Mouse (Mus musculus): ENCODE measurements around the gene Mob4. TPM values are rescaled to one million over a fixed set of nuclear protein-coding genes. Genes with fewer than 3 reads are reported as not detected.
"Not testable (repeated sequence)": the region's sequence is repeated elsewhere in the genome, so short reads cannot be mapped to it uniquely, and the experiment has no call there.

The Mob4 gene
- polyA plus RNA-seq, 1 experiment from 2014 or later, result 137 TPM

GRCm38 (mm10) chr1:55107644-55108043 is 23.4 kb upstream of the Mob4 start:
- WGBS, result 85% methylated on average over 1 of the region's 1 CpGs
- Histone ChIP-seq H3K4me3 (no peak overlapping the region), H3K27me3 (replicated peaks; ENCODE audit: low read depth, poor library complexity, severe bottlenecking) (no peaks in the 10 kb centered on the region), H3K36me3 (replicated peaks) (no peaks in the 10 kb centered on the region), H3K9me3 (no peaks in the 10 kb centered on the region), H3K27ac (replicated peaks) (no peak overlapping the region), H3K4me1 (no peaks in the 10 kb centered on the region)
- no peak for DNase-seq (ENCODE audit: low spot score)

GRCm38 (mm10) chr1:55108473-55108872 is 22.6 kb upstream of the Mob4 start:
- no peak overlapping the region for H3K4me3 ChIP-seq
- WGBS, result 60% methylated on average over 2 of the region's 2 CpGs
- DNase-seq (ENCODE audit: low spot score), result no peak
- H3K27me3 ChIP-seq (replicated peaks; ENCODE audit: low read depth, poor library complexity, severe bottlenecking), result no peaks in the 10 kb centered on the region
- no peaks in the 10 kb centered on the region for H3K36me3 ChIP-seq (replicated peaks)
- no peaks in the 10 kb centered on the region for H3K4me1 ChIP-seq
- no peak overlapping the region for H3K27ac ChIP-seq (replicated peaks)
- H3K9me3 ChIP-seq, result no peaks in the 10 kb centered on the region

DNA sequence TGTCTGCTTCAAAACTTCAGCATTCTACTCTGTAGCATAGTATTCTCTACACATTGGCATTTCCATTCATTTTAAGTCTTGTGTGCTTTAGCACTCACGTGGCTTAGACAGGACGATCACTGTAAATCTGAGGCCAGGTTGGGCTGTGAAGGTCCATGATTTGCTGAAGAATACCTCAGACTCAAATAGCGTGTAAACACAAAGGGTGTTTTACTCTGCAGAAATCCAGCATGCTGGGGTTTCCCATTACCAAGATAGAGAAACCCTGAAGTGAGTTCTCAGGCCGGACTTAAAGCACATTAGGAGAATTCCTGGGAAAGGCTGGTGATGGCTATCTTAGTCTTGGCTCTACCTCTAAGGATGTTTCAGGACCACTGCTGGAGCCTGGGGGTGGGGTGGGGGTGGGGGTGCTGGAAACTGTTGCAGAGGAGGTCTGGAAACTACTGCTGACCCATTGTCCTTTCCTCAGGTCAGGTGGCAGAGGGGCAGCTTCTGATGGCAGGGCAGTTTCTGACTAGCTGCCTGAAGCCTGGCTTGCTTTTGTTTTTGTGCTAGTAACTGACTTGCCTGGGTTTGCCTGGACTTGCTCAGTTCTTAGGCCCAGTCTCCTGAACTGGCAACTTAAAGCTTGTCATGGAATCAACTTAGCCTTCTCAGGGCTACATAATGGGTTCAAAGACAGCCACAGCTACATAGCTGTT is 21.8 kb upstream of the Mob4 start:
- DNase-seq (ENCODE audit: low spot score), result no peak
- Histone ChIP-seq H3K4me3 (no peak overlapping the region), H3K27me3 (replicated peaks; ENCODE audit: low read depth, poor library complexity, severe bottlenecking) (no peaks in the 10 kb centered on the region), H3K9me3 (no peaks in the 10 kb centered on the region), H3K4me1 (no peaks in the 10 kb centered on the region), H3K36me3 (replicated peaks) (no peaks in the 10 kb centered on the region), H3K27ac (replicated peaks) (no peak overlapping the region)
- WGBS, result 87% methylated on average over 4 of the region's 4 CpGs

GRCm38 (mm10) chr1:55123046-55123445 is 8.0 kb upstream of the Mob4 start:
- no peak overlapping the region for H3K27ac ChIP-seq (replicated peaks)
- H3K4me3 ChIP-seq, result no peak overlapping the region
- DNase-seq (ENCODE audit: low spot score), result no peak
- WGBS, result 89% methylated on average over 5 of the region's 5 CpGs
- H3K27me3 ChIP-seq (replicated peaks; ENCODE audit: low read depth, poor library complexity, severe bottlenecking), result no peaks in the 10 kb centered on the region
- H3K36me3 ChIP-seq (replicated peaks), result no peaks in the 10 kb centered on the region
- no peaks in the 10 kb centered on the region for H3K9me3 ChIP-seq
- no peaks in the 10 kb centered on the region for H3K4me1 ChIP-seq

GRCm38 (mm10) chr1:55123561-55123960 is 7.5 kb upstream of the Mob4 start:
- 93% methylated on average over 2 of the region's 2 CpGs for WGBS

DNA sequence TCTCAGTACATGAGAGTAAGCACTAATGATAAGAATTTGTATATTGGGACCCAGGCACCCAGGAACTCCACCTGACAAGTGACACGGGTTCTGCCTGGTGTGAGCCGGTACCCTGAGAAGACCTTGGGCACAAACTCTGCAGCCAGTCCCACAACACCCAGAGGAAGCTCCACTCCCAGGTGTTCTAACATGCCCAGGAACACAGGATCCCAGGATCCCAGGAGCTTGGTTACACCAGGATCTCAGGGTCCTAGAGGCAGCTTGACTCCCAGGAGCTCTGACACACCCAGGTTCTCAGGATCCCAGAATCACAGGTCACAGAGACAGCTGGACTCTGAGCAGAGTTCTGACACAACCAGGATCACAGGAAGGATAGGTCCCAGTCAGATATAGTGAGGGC is 6.9 kb upstream of the Mob4 start:
- not testable (repeated sequence) for H3K4me3 ChIP-seq; H3K4me1 ChIP-seq; H3K27ac ChIP-seq (replicated peaks); H3K9me3 ChIP-seq; DNase-seq (ENCODE audit: low spot score); H3K27me3 ChIP-seq (replicated peaks; ENCODE audit: low read depth, poor library complexity, severe bottlenecking); H3K36me3 ChIP-seq (replicated peaks)
- 96% methylated on average over 2 of the region's 2 CpGs for WGBS

More at GRCm38 (mm10) chr1:55123561-55123960, 7.5 kb upstream of the Mob4 start:
- H3K4me3 ChIP-seq, result no peak overlapping the region
- H3K27ac ChIP-seq (replicated peaks), result no peak overlapping the region
- DNase-seq (ENCODE audit: low spot score), result no peak
- no peaks in the 10 kb centered on the region for H3K36me3 ChIP-seq (replicated peaks)
- no peaks in the 10 kb centered on the region for H3K4me1 ChIP-seq
- no peaks in the 10 kb centered on the region for H3K9me3 ChIP-seq
- no peaks in the 10 kb centered on the region for H3K27me3 ChIP-seq (replicated peaks; ENCODE audit: low read depth, poor library complexity, severe bottlenecking)

- Histone ChIP-seq H3K36me3 (replicated peaks) (peaks cover 11% of the 10 kb centered on the region), H3K9me3 (no peaks in the 10 kb centered on the region), H3K27ac (replicated peaks) (no peak overlapping the region), H3K27me3 (replicated peaks; ENCODE audit: low read depth, poor library complexity, severe bottlenecking) (no peaks in the 10 kb centered on the region), H3K4me1 (peaks cover 13% of the 10 kb centered on the region), H3K4me3 (no peak overlapping the region; the same call in 1 of the 2 replicates)
- DNase-seq (ENCODE audit: low spot score), result no peak
- WGBS, result 89% methylated on average over 5 of the region's 5 CpGs
Observed at GRCm38 (mm10) chr1:55129716-55130115, 1.3 kb upstream of the Mob4 start.

GRCm38 (mm10) chr1:55130190-55130916 is 678 bp upstream of the Mob4 start:
- H3K36me3 ChIP-seq (replicated peaks), result peaks cover 17% of the 10 kb centered on the region
- no peak for DNase-seq (ENCODE audit: low spot score)
- H3K9me3 ChIP-seq, result no peaks in the 10 kb centered on the region
- peaks cover 13% of the 10 kb centered on the region for H3K4me1 ChIP-seq
- H3K4me3 ChIP-seq, result peak overlapping the region; percentile 90
- WGBS, result 70% methylated on average over 10 of the region's 10 CpGs
- peak overlapping the region; percentile 99 for H3K27ac ChIP-seq (replicated peaks)
- no peaks in the 10 kb centered on the region for H3K27me3 ChIP-seq (replicated peaks; ENCODE audit: low read depth, poor library complexity, severe bottlenecking)

DNA sequence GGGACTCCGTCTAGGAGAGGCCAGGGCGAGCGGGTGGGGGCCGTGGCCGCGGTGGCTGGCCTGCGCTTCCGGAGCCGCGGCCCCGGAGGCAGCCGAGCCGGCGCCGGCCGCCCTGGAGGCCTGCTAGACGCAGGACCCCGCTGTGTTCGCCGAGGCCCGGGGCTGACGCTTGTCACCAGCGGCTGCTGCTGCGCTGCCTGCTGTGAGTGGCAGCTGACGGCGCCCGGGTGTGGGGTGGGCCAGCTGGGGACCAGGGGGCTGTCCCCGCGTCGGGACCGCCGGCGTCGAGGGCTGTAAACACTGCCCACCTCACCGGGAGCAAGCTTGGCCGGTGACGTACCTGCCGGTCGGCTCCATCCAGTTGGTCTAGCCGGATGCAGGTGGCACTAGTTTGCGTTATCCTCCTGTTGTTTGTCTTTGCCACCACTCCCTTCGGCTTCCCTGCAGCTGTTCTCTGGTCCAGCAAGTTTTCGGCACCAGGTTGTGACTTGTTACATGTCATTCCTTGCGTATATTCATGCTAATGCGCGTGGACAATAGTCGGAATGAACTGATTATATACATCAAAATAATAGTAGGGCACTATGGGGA is 488 bp downstream of the Mob4 start:
- peaks cover 24% of the 10 kb centered on the region for H3K36me3 ChIP-seq (replicated peaks)
- H3K27me3 ChIP-seq (replicated peaks; ENCODE audit: low read depth, poor library complexity, severe bottlenecking), result no peaks in the 10 kb centered on the region
- H3K4me1 ChIP-seq, result peaks cover 13% of the 10 kb centered on the region
- peak overlapping the region; percentile 99 for H3K27ac ChIP-seq (replicated peaks)
- no peak for DNase-seq (ENCODE audit: low spot score)
- H3K4me3 ChIP-seq, result peak overlapping the region; percentile 90
- no peaks in the 10 kb centered on the region for H3K9me3 ChIP-seq
- WGBS, result under 1% methylated on average over 47 of the region's 47 CpGs

GRCm38 (mm10) chr1:55132308-55132707 is 1.3 kb downstream of the Mob4 start:
- H3K27me3 ChIP-seq (replicated peaks; ENCODE audit: low read depth, poor library complexity, severe bottlenecking), result no peaks in the 10 kb centered on the region
- no peak for DNase-seq (ENCODE audit: low spot score)
- H3K27ac ChIP-seq (replicated peaks), result peak overlapping the region; percentile 48; the same call in 1 of the 2 replicates
- WGBS, result 76% methylated on average over 4 of the region's 4 CpGs
- no peaks in the 10 kb centered on the region for H3K9me3 ChIP-seq
- H3K4me3 ChIP-seq, result peak overlapping the region; percentile 90
- H3K4me1 ChIP-seq, result peaks cover 13% of the 10 kb centered on the region
- peaks cover 32% of the 10 kb centered on the region for H3K36me3 ChIP-seq (replicated peaks)

DNA sequence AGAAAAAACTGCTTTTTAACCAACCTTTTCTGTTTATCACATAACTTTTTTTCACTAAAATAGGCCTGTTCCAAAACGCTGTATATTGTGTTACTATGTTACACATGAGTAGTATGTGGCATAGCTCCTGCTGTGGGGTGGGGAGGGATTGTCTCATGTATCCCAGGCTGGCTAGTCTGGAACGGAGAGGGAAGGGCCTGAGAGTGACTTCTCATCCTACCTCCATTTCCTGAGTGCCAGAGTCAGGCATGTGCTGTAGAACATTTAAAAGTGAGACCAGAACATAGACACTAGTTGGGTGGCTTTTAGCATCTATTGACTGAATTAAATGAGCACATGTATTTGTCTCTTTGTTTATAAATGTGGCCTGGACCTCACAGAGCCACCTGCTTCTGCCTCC is 2.1 kb downstream of the Mob4 start:
- Histone ChIP-seq H3K4me3 (peak overlapping the region; percentile 90; the same call in 1 of the 2 replicates), H3K36me3 (replicated peaks) (peaks cover 40% of the 10 kb centered on the region), H3K27ac (replicated peaks) (no peak overlapping the region), H3K9me3 (no peaks in the 10 kb centered on the region), H3K4me1 (peaks cover 13% of the 10 kb centered on the region), H3K27me3 (replicated peaks; ENCODE audit: low read depth, poor library complexity, severe bottlenecking) (no peaks in the 10 kb centered on the region)
- DNase-seq (ENCODE audit: low spot score), result no peak
- 80% methylated on average over 2 of the region's 2 CpGs for WGBS

DNA sequence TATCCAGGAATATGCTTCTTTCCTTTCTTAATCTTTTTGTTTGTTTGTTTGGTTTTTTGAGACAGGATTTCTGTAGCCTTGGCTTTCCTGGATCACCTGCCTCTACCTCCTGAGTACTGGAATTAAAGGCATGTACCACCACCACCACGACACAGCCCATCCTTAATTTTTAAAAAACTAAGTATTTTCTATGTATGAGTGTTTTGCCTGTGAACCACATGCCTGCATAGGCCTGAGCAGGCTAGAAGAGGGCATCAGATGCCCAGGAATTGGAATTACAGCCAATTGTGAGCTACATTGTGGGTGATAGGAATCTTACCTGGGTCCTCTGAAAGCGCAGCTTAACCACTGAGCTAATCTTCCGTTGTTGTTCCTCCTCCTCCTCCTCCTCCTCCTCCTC is 3.3 kb downstream of the Mob4 start:
- 94% methylated on average over 3 of the region's 3 CpGs for WGBS

DNA sequence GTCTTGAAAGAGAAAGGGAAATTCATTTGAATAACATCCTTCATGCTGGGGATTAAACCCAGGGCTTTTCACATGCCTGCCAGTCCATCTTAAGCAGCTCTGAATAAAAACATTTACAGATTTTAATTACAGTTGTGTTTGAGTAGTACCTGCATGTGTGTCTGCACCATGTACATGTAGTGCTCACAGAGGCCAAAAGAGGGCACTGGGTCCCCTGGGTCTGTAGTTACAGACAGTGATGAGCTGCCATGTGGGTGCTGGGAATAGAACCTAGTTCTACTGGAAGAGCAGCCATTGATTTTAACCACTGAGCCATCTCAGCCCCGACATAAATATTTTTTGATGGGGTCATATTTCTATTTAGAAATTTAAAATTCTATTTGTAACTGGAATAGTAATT is 4.8 kb downstream of the Mob4 start:
- Histone ChIP-seq H3K27ac (replicated peaks) (no peak overlapping the region), H3K9me3 (no peaks in the 10 kb centered on the region), H3K4me1 (peaks cover 11% of the 10 kb centered on the region), H3K27me3 (replicated peaks; ENCODE audit: low read depth, poor library complexity, severe bottlenecking) (no peaks in the 10 kb centered on the region), H3K36me3 (replicated peaks) (peaks cover 67% of the 10 kb centered on the region), H3K4me3 (no peak overlapping the region)
- no peak for DNase-seq (ENCODE audit: low spot score)
- 93% methylated on average over 1 of the region's 1 CpGs for WGBS

More for the DNA sequence above, 3.3 kb downstream of the Mob4 start:
- Histone ChIP-seq H3K27ac (replicated peaks) (no peak overlapping the region), H3K4me1 (peaks cover 13% of the 10 kb centered on the region), H3K36me3 (replicated peaks) (peaks cover 51% of the 10 kb centered on the region), H3K9me3 (no peaks in the 10 kb centered on the region), H3K4me3 (no peak overlapping the region), H3K27me3 (replicated peaks; ENCODE audit: low read depth, poor library complexity, severe bottlenecking) (no peaks in the 10 kb centered on the region)
- no peak for DNase-seq (ENCODE audit: low spot score)

Data from embryonic facial prominence, embryonic 10.5 days (tissue).